Mouse (Mus musculus): ENCODE results near the gene Pm20d1. TPM values are rescaled to one million over a fixed set of nuclear protein-coding genes. Genes with fewer than 3 reads are reported as not detected.
A peak's percentile ranks its signal among the peaks of the same experiment; 100 is the strongest.

The Pm20d1 gene
- polyA plus RNA-seq, 1 experiment from 2014 or later: 2.8 TPM

GRCm38 (mm10) chr1:131829279-131829678 lies 32.1 kb downstream of the Pm20d1 start:
- Histone ChIP-seq H3K27me3 (replicated peaks; ENCODE audit: control insufficient read depth, insufficient read depth, low read length) (no peaks in the 10 kb centered on the region), H3K4me3 (ENCODE audit: low read depth, low read length) (no peak overlapping the region), H3K4me2 (peak overlapping the region; percentile 94), H3K27ac (ENCODE audit: low read depth, low read length) (no peak overlapping the region), H3K9me3 (ENCODE audit: control insufficient read depth, low read length) (no peaks in the 10 kb centered on the region), H3K9ac (ENCODE audit: low read depth, low read length) (no peak overlapping the region), H3K36me3 (ENCODE audit: control insufficient read depth, insufficient read depth, low read length) (peaks cover 3% of the 10 kb centered on the region; the same call in 1 of the 2 replicates), H3K4me1 (replicated peaks; ENCODE audit: control insufficient read depth, insufficient read depth, low read length) (peaks cover 3% of the 10 kb centered on the region; the same call in 1 of the 2 replicates)
- WGBS: 46% methylated on average over 5 of the region's 5 CpGs
- ATAC-seq (replicated peaks; ENCODE audit: low FRiP score): no peak
- no peak for DNase-seq (ENCODE audit: low spot score)

- ATAC-seq (replicated peaks; ENCODE audit: low FRiP score) (no peak), DNase-seq (ENCODE audit: low spot score) (no peak)
- Histone ChIP-seq H3K27ac (ENCODE audit: low read depth, low read length) (no peak overlapping the region), H3K9ac (ENCODE audit: low read depth, low read length) (no peak overlapping the region), H3K4me2 (no peak overlapping the region), H3K9me3 (ENCODE audit: control insufficient read depth, low read length) (no peaks in the 10 kb centered on the region), H3K4me3 (ENCODE audit: low read depth, low read length) (no peak overlapping the region), H3K36me3 (ENCODE audit: control insufficient read depth, insufficient read depth, low read length) (peaks cover 5% of the 10 kb centered on the region), H3K4me1 (replicated peaks; ENCODE audit: control insufficient read depth, insufficient read depth, low read length) (peaks cover 3% of the 10 kb centered on the region; the same call in 1 of the 2 replicates), H3K27me3 (replicated peaks; ENCODE audit: control insufficient read depth, insufficient read depth, low read length) (no peaks in the 10 kb centered on the region)
- 85% methylated on average over 15 of the region's 15 CpGs for WGBS
These were observed 33.4 kb downstream of the Pm20d1 start for GRCm38 (mm10) chr1:131830561-131830960.

- H3K36me3 ChIP-seq (ENCODE audit: control insufficient read depth, insufficient read depth, low read length): peaks cover 5% of the 10 kb centered on the region
- no peaks in the 10 kb centered on the region for H3K9me3 ChIP-seq (ENCODE audit: control insufficient read depth, low read length)
- no peak overlapping the region for H3K27ac ChIP-seq (ENCODE audit: low read depth, low read length)
- WGBS: 78% methylated on average over 8 of the region's 8 CpGs
- no peak overlapping the region for H3K9ac ChIP-seq (ENCODE audit: low read depth, low read length)
- no peak overlapping the region for H3K4me3 ChIP-seq (ENCODE audit: low read depth, low read length)
- ATAC-seq (replicated peaks; ENCODE audit: low FRiP score): no peak
- H3K4me1 ChIP-seq (replicated peaks; ENCODE audit: control insufficient read depth, insufficient read depth, low read length): peaks cover 3% of the 10 kb centered on the region; the same call in 1 of the 2 replicates
- H3K4me2 ChIP-seq: no peak overlapping the region
- no peak for DNase-seq (ENCODE audit: low spot score)
- no peaks in the 10 kb centered on the region for H3K27me3 ChIP-seq (replicated peaks; ENCODE audit: control insufficient read depth, insufficient read depth, low read length)
These were observed 33.9 kb downstream of the Pm20d1 start for GRCm38 (mm10) chr1:131830971-131831641.

GRCm38 (mm10) chr1:131837035-131837434 lies 39.9 kb downstream of the Pm20d1 start:
- Histone ChIP-seq H3K36me3 (ENCODE audit: control insufficient read depth, insufficient read depth, low read length) (peaks cover 4% of the 10 kb centered on the region; the same call in 1 of the 2 replicates), H3K27ac (ENCODE audit: low read depth, low read length) (no peak overlapping the region), H3K4me2 (no peak overlapping the region), H3K9me3 (ENCODE audit: control insufficient read depth, low read length) (no peaks in the 10 kb centered on the region), H3K9ac (ENCODE audit: low read depth, low read length) (no peak overlapping the region), H3K4me1 (replicated peaks; ENCODE audit: control insufficient read depth, insufficient read depth, low read length) (no peaks in the 10 kb centered on the region), H3K27me3 (replicated peaks; ENCODE audit: control insufficient read depth, insufficient read depth, low read length) (no peaks in the 10 kb centered on the region), H3K4me3 (ENCODE audit: low read depth, low read length) (no peak overlapping the region)
- ATAC-seq (replicated peaks; ENCODE audit: low FRiP score): no peak
- DNase-seq (ENCODE audit: low spot score): no peak
- WGBS: 76% methylated on average over 3 of the region's 3 CpGs

GRCm38 (mm10) chr1:131838542-131838941 lies 41.4 kb downstream of the Pm20d1 start:
- ATAC-seq (replicated peaks; ENCODE audit: low FRiP score): no peak
- H3K9ac ChIP-seq (ENCODE audit: low read depth, low read length): no peak overlapping the region

GRCm38 (mm10) chr1:131839279-131839678 lies 42.1 kb downstream of the Pm20d1 start:
- Histone ChIP-seq H3K27ac (ENCODE audit: low read depth, low read length) (no peak overlapping the region), H3K9me3 (ENCODE audit: control insufficient read depth, low read length) (no peaks in the 10 kb centered on the region), H3K4me2 (no peak overlapping the region), H3K27me3 (replicated peaks; ENCODE audit: control insufficient read depth, insufficient read depth, low read length) (no peaks in the 10 kb centered on the region), H3K4me3 (ENCODE audit: low read depth, low read length) (no peak overlapping the region), H3K9ac (ENCODE audit: low read depth, low read length) (no peak overlapping the region), H3K4me1 (replicated peaks; ENCODE audit: control insufficient read depth, insufficient read depth, low read length) (no peaks in the 10 kb centered on the region), H3K36me3 (ENCODE audit: control insufficient read depth, insufficient read depth, low read length) (peaks cover 6% of the 10 kb centered on the region; the same call in 1 of the 2 replicates)
- no peak for ATAC-seq (replicated peaks; ENCODE audit: low FRiP score)
- WGBS: 74% methylated on average over 2 of the region's 2 CpGs
- DNase-seq (ENCODE audit: low spot score): no peak

More at GRCm38 (mm10) chr1:131838542-131838941, 41.4 kb downstream of the Pm20d1 start:
- Histone ChIP-seq H3K27ac (ENCODE audit: low read depth, low read length) (no peak overlapping the region), H3K36me3 (ENCODE audit: control insufficient read depth, insufficient read depth, low read length) (peaks cover 6% of the 10 kb centered on the region; the same call in 1 of the 2 replicates), H3K4me2 (no peak overlapping the region), H3K4me3 (ENCODE audit: low read depth, low read length) (no peak overlapping the region), H3K4me1 (replicated peaks; ENCODE audit: control insufficient read depth, insufficient read depth, low read length) (no peaks in the 10 kb centered on the region), H3K9me3 (ENCODE audit: control insufficient read depth, low read length) (no peaks in the 10 kb centered on the region), H3K27me3 (replicated peaks; ENCODE audit: control insufficient read depth, insufficient read depth, low read length) (no peaks in the 10 kb centered on the region)
- DNase-seq (ENCODE audit: low spot score): no peak
- WGBS: 77% methylated on average over 5 of the region's 5 CpGs

GRCm38 (mm10) chr1:131842221-131842620 lies 45.0 kb downstream of the Pm20d1 start:
- H3K4me1 ChIP-seq (replicated peaks; ENCODE audit: control insufficient read depth, insufficient read depth, low read length): no peaks in the 10 kb centered on the region; the same call in 1 of the 2 replicates
- H3K27ac ChIP-seq (ENCODE audit: low read depth, low read length): no peak overlapping the region
- no peaks in the 10 kb centered on the region for H3K27me3 ChIP-seq (replicated peaks; ENCODE audit: control insufficient read depth, insufficient read depth, low read length)
- no peaks in the 10 kb centered on the region for H3K9me3 ChIP-seq (ENCODE audit: control insufficient read depth, low read length)
- peaks cover 9% of the 10 kb centered on the region; the same call in 1 of the 2 replicates for H3K36me3 ChIP-seq (ENCODE audit: control insufficient read depth, insufficient read depth, low read length)
- no peak overlapping the region for H3K4me3 ChIP-seq (ENCODE audit: low read depth, low read length)
- WGBS: 92% methylated on average over 4 of the region's 4 CpGs
- ATAC-seq (replicated peaks; ENCODE audit: low FRiP score): no peak
- H3K4me2 ChIP-seq: no peak overlapping the region
- H3K9ac ChIP-seq (ENCODE audit: low read depth, low read length): no peak overlapping the region
- DNase-seq (ENCODE audit: low spot score): no peak

GRCm38 (mm10) chr1:131843758-131844157 lies 46.6 kb downstream of the Pm20d1 start:
- no peaks in the 10 kb centered on the region for H3K27me3 ChIP-seq (replicated peaks; ENCODE audit: control insufficient read depth, insufficient read depth, low read length)
- H3K9me3 ChIP-seq (ENCODE audit: control insufficient read depth, low read length): no peaks in the 10 kb centered on the region
- ATAC-seq (replicated peaks; ENCODE audit: low FRiP score): no peak
- 91% methylated on average over 10 of the region's 10 CpGs for WGBS
- no peaks in the 10 kb centered on the region; the same call in 1 of the 2 replicates for H3K4me1 ChIP-seq (replicated peaks; ENCODE audit: control insufficient read depth, insufficient read depth, low read length)
- H3K27ac ChIP-seq (ENCODE audit: low read depth, low read length): no peak overlapping the region
- no peak overlapping the region for H3K4me3 ChIP-seq (ENCODE audit: low read depth, low read length)
- no peak overlapping the region for H3K9ac ChIP-seq (ENCODE audit: low read depth, low read length)
- H3K4me2 ChIP-seq: no peak overlapping the region
- no peak for DNase-seq (ENCODE audit: low spot score)
- peaks cover 9% of the 10 kb centered on the region; the same call in 1 of the 2 replicates for H3K36me3 ChIP-seq (ENCODE audit: control insufficient read depth, insufficient read depth, low read length)

- Histone ChIP-seq H3K27me3 (replicated peaks; ENCODE audit: control insufficient read depth, insufficient read depth, low read length) (no peaks in the 10 kb centered on the region), H3K4me2 (no peak overlapping the region), H3K27ac (ENCODE audit: low read depth, low read length) (no peak overlapping the region), H3K36me3 (ENCODE audit: control insufficient read depth, insufficient read depth, low read length) (peaks cover 6% of the 10 kb centered on the region; the same call in 1 of the 2 replicates), H3K4me3 (ENCODE audit: low read depth, low read length) (no peak overlapping the region), H3K9ac (ENCODE audit: low read depth, low read length) (no peak overlapping the region), H3K4me1 (replicated peaks; ENCODE audit: control insufficient read depth, insufficient read depth, low read length) (no peaks in the 10 kb centered on the region; the same call in 1 of the 2 replicates), H3K9me3 (ENCODE audit: control insufficient read depth, low read length) (no peaks in the 10 kb centered on the region)
- DNase-seq (ENCODE audit: low spot score) (no peak), ATAC-seq (replicated peaks; ENCODE audit: low FRiP score) (peak; percentile 43; the same call in 1 of the 2 replicates)
- 81% methylated on average over 8 of the region's 8 CpGs for WGBS
These were observed 47.7 kb downstream of the Pm20d1 start for GRCm38 (mm10) chr1:131844883-131845282.
